Mouse (Mus musculus) 3134 (cell line): ENCODE data around the gene Ddo.

Source experiments
- DNase-seq: peaks from one replicate; pipeline ENCODE4 v3.0.0-alpha.2; 2011; ENCODE audit warnings: low spot score; ENCODE audit not compliant: insufficient read length; ENCODE audit errors: extremely low read depth

Ddo gene

GRCm38 (mm10) chr10:40651676-40652075, 21.9 kb downstream of the Ddo start:
- DNase-seq: no peak

GRCm38 (mm10) chr10:40665270-40665669, 35.5 kb downstream of the Ddo start:
- no peak for DNase-seq

GRCm38 (mm10) chr10:40666943-40667342, 37.1 kb downstream of the Ddo start:
- DNase-seq: no peak

DNA sequence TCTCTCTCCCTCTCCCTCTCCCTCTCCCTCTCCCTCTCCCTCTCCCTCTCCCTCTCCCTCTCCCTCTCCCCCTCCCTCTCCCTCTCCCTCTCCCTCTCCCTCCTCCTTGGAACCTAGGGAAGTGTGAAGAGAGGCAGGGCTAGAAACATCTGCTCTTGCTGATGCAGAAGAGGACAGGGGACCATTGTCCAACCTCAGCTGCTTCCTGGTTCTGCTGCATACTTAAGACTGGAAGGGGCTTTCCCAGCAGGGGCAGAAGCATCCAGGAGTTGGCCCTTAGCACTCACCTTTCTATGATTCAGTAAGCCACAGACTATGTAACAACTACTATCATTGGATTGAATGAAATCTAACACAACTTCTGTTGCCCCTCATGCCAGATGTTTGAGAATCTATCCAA, 38.8 kb downstream of the Ddo start:
- no peak for DNase-seq

GRCm38 (mm10) chr10:40672587-40673296, 42.9 kb downstream of the Ddo start:
- DNase-seq: no peak

GRCm38 (mm10) chr10:40673297-40673665, 43.5 kb downstream of the Ddo start:
- no peak for DNase-seq

DNA sequence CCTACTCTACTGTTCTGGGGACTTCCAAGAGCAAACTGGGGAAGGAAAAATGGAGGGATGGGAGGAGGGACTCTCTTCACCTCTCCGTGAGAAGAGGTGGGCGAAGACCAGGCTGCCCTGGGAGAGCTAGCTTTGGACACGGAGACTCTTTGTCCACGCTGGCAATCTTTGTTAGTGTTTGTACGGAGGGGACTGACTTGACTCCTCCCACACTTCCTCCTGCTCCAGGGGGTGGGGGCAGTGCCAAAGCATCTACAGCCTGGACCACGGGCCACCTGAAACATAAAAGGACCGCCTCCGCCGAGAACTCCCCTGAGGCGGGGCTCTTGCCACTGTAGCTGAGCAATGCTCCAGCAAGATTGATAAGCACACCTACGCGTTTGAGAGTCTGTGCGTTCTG, 44.3 kb downstream of the Ddo start:
- no peak for DNase-seq

DNA sequence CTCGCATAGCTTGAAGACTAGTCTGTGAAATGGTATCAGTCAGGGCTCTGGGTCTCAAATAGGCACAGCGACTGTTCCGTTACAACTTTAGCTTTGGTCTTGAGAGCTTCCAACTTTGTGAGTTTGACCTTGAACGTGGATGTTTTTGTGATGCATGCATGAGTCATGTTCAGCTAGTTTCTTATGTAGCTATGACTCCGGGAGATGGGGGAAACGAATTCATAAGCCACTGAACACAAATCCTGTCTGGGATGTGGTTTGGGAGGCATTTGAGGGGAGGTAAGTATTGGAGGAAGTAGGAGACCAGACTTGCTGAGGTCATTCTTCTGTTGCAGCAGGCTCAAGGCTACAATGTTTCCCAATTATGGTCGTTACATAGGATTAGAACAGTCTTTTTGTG, 46.1 kb downstream of the Ddo start:
- peak; percentile 17 for DNase-seq

- no peak for DNase-seq
Observed at GRCm38 (mm10) chr10:40678477-40678876, 48.7 kb downstream of the Ddo start.

- no peak for DNase-seq
Observed at GRCm38 (mm10) chr10:40682470-40682869, 52.7 kb downstream of the Ddo start.

DNA sequence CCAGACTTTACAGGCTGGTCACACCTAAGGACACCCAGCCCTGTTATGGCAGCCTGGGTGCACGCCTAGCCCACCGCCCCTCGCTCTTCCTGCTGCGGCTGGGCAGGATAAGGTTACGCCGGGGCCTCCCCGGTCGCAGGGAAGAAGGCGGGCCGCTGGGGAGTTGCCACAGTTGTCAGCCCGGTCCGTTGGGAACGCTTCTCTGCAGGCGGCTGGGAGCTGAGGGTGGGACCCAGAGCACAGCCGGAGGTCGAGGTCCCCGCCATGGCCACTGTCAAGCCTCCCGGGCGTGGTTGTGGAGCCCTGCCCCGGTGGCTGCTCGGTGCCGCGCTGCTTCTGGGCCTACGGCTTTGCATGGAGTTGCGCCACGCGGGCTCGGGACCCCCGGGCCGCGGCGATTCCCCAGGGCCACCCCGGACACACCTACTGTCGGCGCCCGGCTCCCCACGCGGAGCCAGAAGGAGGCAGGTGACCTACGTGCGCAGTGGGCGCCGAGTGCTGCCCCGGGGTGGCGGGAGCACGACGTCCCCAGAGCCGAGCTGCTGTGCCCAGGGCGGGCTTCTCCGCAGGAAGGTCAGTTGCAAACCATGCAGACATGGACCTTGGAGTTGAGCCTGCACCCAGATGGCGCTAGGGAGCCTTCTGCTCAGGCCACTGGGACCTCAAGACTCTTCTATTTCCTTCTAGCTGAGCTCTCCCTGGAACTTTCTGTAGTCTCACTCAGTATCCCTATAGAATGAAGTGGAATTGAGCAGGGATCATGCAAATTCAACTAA, 53.5 kb downstream of the Ddo start, which contains the start of gene Mettl24:
Gene Mettl24 (plus strand): TSS at position 191 of the 776 bp plus-strand sequence.
- peak; percentile 7 for DNase-seq

DNA sequence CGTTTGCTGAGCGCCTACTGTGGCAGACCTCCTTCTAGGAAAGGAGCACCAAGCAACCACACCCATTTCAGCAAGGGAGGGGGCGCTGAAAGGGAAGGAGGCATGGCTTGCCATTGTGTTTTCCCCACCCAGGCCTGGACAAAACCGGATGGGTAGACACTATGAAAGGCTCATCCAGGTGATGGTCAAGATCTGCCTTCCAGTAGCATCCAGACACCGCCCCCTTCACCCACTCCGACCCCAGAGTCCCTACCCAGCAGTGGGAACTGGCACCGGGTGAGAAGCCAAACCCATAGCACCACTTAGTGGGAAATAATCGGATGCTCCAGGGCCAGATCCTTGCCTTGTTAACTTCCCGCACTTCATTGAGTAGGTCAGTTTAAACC, 54.0 kb downstream of the Ddo start:
- DNase-seq: no peak

- DNase-seq: no peak
Observed at GRCm38 (mm10) chr10:40684326-40684725, 54.5 kb downstream of the Ddo start.

DNA sequence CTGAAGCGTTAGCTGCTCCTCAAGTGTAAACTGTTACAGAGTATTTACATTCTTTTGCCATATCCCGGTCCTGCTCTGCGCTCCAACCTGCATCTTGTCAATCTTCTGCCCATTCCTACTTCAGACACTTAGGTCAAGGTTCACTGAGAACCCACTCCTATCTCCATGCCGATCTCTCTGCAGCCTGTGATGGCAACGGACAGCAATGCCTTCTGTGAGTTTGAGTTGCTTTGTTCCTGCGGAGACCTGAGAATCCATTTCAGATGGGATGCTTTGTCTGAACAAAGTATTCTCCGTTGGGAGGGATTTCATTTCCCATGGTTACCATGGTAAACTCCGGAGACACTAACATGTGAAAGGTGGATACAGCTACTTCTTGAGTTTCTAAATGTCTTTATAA, 55.8 kb downstream of the Ddo start:
- no peak for DNase-seq

DNA sequence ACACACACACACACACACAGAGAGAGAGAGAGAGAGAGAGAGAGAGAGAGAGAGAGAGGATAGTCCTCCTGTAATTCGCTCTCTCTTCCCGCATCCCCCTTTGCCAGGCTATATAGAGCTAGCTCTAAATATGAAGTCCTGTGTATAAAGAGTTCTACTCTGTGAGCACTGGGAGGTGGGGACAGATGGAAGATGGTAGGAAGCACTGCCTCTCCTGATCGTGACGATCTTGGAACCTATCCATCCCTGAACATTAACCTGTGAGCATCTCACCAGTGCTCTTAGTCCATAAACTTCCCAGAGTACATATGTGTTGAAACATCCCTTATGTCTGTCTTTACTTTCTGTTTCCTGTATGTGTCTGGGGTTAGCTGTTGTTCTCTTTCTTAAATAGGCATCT, 57.2 kb downstream of the Ddo start:
- DNase-seq: no peak

DNA sequence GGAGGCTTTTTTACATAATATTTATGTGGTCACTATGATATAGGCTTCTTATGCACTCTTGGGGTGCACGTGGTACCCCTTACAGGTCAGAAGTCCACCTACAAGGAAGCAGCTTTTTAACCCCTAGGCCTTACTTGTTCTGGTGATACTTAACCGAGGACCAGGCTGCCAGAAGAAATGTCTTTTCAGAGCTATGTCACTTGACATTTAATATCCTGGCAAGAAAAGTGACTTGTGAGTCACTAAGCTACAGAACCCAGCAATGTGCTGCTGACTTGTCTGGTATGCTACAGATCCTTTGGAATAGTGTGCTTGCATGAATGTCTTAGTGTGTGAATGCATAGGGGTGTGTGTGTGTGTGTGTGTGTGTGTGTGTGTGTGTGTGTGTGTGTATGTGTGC, 57.6 kb downstream of the Ddo start:
- peak; percentile 6 for DNase-seq

DNA sequence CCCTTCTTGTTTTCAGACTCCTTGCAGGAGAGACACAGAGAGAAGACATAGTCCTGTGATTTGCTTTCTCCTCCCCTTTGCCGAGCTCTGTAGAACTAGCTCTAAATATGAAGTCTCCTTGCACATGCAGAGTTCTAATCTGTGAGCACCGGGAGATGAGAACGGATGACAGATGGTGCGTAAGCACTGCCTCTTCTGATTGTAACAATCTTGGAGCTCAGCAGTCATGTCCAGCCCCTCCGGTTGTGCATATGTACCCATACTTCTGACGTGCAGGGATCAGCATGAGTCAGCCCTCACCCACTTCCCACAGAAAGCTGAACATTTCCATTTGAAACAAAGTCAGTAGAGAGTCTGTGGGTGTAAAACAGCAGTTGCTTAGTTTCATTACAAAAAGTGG, 58.5 kb downstream of the Ddo start:
- DNase-seq: no peak

DNA sequence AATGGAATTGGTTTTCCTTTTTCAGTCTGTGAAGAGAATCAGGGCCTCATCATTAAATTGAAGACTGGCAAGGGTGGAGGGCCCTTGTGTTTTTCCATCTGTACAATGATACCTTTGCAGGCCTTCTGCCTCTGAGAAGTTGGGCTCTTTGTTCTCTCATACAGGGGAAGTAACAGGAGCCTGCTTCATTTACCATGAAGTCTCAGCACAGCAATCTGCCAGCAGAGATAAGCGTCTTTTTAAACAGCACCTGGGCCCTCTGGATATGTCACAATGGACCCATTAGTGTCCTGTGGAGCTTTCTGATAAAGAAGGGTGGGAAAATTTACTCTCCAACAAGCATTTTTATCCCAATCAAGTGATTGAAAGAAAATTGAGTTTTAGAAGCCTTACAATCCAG, 59.1 kb downstream of the Ddo start:
- no peak for DNase-seq

GRCm38 (mm10) chr10:40698652-40699051, 68.8 kb downstream of the Ddo start:
- no peak for DNase-seq

- no peak for DNase-seq
Observed at GRCm38 (mm10) chr10:40711127-40711526, 81.3 kb downstream of the Ddo start.

GRCm38 (mm10) chr10:40713018-40713608, 83.3 kb downstream of the Ddo start:
- peak; percentile 22 for DNase-seq

- DNase-seq: no peak
Observed at GRCm38 (mm10) chr10:40713829-40714228, 84.0 kb downstream of the Ddo start.
